Mouse (Mus musculus): ENCODE data around the gene Acot3. TPM values are rescaled to one million over a fixed set of nuclear protein-coding genes. Genes with fewer than 3 reads are reported as not detected.

Gene Acot3
- total and polyA plus RNA-seq, 3 experiments, result not detected

DNA sequence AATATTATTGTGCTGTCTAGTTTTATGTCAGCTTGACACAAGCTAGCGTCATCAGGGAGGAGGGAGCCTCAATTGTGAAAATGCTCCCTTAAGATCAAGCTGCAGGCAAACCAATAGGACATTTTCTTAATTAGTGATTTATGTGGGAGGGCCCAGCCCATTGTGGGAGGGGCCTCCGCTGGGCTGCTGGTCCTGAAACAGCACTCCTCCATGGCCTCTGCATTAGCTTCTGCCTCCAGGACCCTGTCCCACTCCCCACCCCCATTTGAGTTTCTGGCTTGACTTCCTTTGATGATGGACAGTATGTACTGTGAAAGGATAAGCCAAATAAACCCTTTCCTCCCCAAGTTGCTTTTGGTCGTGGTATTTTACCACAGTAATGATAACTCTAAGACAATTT, 55.1 kb downstream of the Acot3 start:
- Histone ChIP-seq H3K79me2 (replicated peaks; ENCODE audit: control insufficient read depth, extremely low read depth, insufficient read depth, poor library complexity, severe bottlenecking) (no peaks in the 10 kb centered on the region), H3K27ac (ENCODE audit: insufficient read depth, low read depth) (no peak overlapping the region), H3K4me2 (ENCODE audit: insufficient read depth, low read depth, poor library complexity, severe bottlenecking) (no peak overlapping the region), H3K4me1 (ENCODE audit: control insufficient read depth in 1 of 2, insufficient read depth in 2 of 2) (peaks cover 5 to 16% of the 10 kb centered on the region in 2 experiments; a peak in 3 of 4 replicates), H3K27me3 (replicated peaks) (no peaks in the 10 kb centered on the region), H3K9ac (ENCODE audit: insufficient read depth, low read depth) (no peak overlapping the region), H3K36me3 (replicated peaks in 1 of 2; ENCODE audit: control insufficient read depth in 1 of 2, insufficient read depth in 1 of 2, low read length in 1 of 2) (no peaks in the 10 kb centered on the region), H3K4me3 (replicated peaks in 1 of 3; ENCODE audit: low read depth in 2 of 3, low read length in 2 of 3, poor library complexity in 1 of 3) (no peak overlapping the region), H3K9me3 (replicated peaks; ENCODE audit: low read length) (no peaks in the 10 kb centered on the region)
- no peak for DNase-seq (ENCODE audit: extremely low read depth)
- in situ Hi-C loops (cut with MboI; ENCODE audit: low pct_ligation_motif_present, low pct_unique_long_range_greater_than_20kb, low sequenced_read_pairs), result no loop called here
- dilution Hi-C loops (cut with MboI; ENCODE audit: extremely low pct_ligation_motif_present, extremely low pct_unique_long_range_greater_than_20kb, low sequenced_read_pairs), result no loop called here
- TF ChIP-seq SIN3A (IDR thresholded peaks at IDR 0.05; ENCODE audit: low read length) (no peak), IRF4 (IDR thresholded peaks at IDR 0.05; ENCODE audit: low read depth, low read length) (no peak), PAX5 (IDR thresholded peaks at IDR 0.05; ENCODE audit: low read length) (no peak), E2F4 (IDR thresholded peaks at IDR 0.05; ENCODE audit: insufficient replicate concordance, low read depth, low read length) (no peak), UBTF (IDR thresholded peaks at IDR 0.05; ENCODE audit: low read depth, low read length) (no peak), USF1 (IDR thresholded peaks at IDR 0.05; ENCODE audit: low read depth, low read length) (no peak), CHD1 (IDR thresholded peaks at IDR 0.05; ENCODE audit: low read depth, low read length) (no peak), ZNF384 (IDR thresholded peaks at IDR 0.05; ENCODE audit: low read depth, low read length) (no peak), RCOR1 (conservative IDR thresholded peaks at IDR 0.05; ENCODE audit: low read depth, low read length) (no peak), KAT2A (IDR thresholded peaks at IDR 0.05; ENCODE audit: insufficient replicate concordance, low read length) (no peak), MAZ (IDR thresholded peaks at IDR 0.05; ENCODE audit: low read depth, low read length) (no peak), MAFK (IDR thresholded peaks at IDR 0.05; ENCODE audit: insufficient replicate concordance, low read length) (no peak), POLR2AphosphoS2 (IDR thresholded peaks at IDR 0.05; ENCODE audit: low read depth, low read length) (no peak), CTCF (conservative IDR thresholded peaks at IDR 0.05 in 1 of 2, IDR thresholded peaks at IDR 0.05 in 1 of 2; ENCODE audit: low read depth in 2 of 2, low read length in 2 of 2) (no peak)

DNA sequence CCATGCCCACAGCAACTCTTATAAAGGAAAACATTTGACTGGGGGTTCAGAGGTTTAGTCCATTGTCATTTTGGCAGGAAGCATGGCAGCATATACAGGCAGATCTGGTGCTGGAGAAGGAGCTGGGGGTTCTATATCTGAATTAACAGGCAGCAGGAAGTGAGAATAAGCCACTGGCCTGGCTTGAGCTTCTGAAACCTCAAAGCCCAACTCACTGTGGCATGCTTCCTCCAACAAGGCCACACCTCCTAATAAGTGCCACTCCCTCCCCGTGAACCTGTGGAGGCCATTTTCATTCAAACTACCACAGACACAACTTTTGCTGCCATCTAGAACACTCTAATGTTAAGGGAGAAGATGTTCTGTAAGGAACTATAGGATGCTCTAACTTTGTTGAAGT, 55.7 kb downstream of the Acot3 start:
- in situ Hi-C loops (cut with MboI; ENCODE audit: low pct_ligation_motif_present, low pct_unique_long_range_greater_than_20kb, low sequenced_read_pairs) (no loop called here), dilution Hi-C loops (cut with MboI; ENCODE audit: extremely low pct_ligation_motif_present, extremely low pct_unique_long_range_greater_than_20kb, low sequenced_read_pairs) (no loop called here)
- no peaks in the 10 kb centered on the region for H3K36me3 ChIP-seq (replicated peaks in 1 of 2; ENCODE audit: control insufficient read depth in 1 of 2, insufficient read depth in 1 of 2, low read length in 1 of 2)
- no peak overlapping the region for H3K4me3 ChIP-seq (replicated peaks in 1 of 3; ENCODE audit: low read depth in 2 of 3, low read length in 2 of 3, poor library complexity in 1 of 3)
- TF ChIP-seq TBP (conservative IDR thresholded peaks at IDR 0.05; ENCODE audit: low read depth, low read length) (no peak), IRF4 (IDR thresholded peaks at IDR 0.05; ENCODE audit: low read depth, low read length) (0 out of 2 replicates have a peak, but pooled peaks have one; percentile 18)
- no peak overlapping the region for H3K9ac ChIP-seq (ENCODE audit: insufficient read depth, low read depth)
- peaks cover 5 to 16% of the 10 kb centered on the region in 2 experiments; a peak in 3 of 4 replicates for H3K4me1 ChIP-seq (ENCODE audit: control insufficient read depth in 1 of 2, insufficient read depth in 2 of 2)
- no peaks in the 10 kb centered on the region for H3K9me3 ChIP-seq (replicated peaks; ENCODE audit: low read length)
- DNase-seq (ENCODE audit: extremely low read depth), result peak; percentile 54
- H3K27me3 ChIP-seq (replicated peaks), result no peaks in the 10 kb centered on the region
- H3K27ac ChIP-seq (ENCODE audit: insufficient read depth, low read depth), result no peak overlapping the region
- H3K4me2 ChIP-seq (ENCODE audit: insufficient read depth, low read depth, poor library complexity, severe bottlenecking), result no peak overlapping the region
- H3K79me2 ChIP-seq (replicated peaks; ENCODE audit: control insufficient read depth, extremely low read depth, insufficient read depth, poor library complexity, severe bottlenecking), result no peaks in the 10 kb centered on the region
